Mouse (Mus musculus): ENCODE data around the gene Ralgps1.

The Ralgps1 gene

DNA sequence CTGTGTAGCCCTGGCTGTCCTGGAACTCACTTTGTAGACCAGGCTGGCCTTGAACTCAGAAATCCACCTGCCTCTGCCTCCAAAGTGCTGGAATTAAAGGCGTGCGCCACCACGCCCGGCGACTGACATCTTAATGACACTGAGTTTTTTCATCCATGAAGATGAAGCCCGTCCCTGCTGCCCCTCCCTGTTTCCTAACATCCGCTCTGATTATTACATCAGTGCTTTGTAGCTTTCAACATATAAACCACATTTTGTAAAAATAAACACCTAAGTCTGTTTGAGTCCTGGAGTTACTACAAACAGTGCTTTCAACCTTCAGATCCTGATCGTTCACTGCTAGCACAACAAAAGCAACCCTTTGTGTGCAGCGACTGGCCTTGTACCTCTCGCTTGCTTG is 91.5 kb downstream of the Ralgps1 start:
- no peak for DNase-seq (ENCODE audit: low spot score)

DNA sequence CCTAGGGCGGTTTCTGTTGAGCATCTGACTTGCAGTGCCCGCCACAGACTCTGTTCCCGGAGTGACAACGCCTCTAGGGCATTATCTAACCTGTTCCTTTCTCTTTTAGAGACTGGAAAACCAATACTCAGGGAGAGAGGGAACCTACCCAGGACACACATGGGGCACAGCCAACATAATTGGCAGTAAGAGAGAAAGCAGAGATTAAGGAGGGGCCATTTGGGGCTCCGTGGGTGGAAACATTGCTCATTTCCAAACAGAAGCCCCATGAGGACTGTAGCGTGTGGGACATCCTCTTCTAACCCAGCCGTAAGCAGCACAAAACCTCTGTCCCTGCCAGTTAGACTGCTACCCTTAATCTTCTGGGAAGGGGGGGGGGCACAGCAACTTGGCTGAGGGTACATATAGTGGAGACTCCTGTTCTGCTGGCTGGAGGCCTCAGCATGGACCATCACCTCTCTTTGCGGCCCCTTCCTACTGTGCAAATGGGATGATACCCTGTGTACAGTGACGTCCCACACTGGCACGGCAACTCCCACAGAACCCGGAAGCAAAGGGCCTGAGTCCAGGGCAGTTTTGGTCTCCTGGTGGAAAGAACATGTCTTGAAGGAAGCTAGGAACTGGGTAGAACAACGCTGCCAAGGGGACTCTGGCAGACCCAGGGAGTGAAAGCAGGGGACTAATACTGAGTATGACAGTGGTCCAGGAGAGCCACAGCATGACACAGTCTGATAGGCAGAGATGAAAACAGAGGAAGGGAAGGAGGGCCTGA is 96.4 kb downstream of the Ralgps1 start:
- no peak for DNase-seq (ENCODE audit: low spot score)

DNA sequence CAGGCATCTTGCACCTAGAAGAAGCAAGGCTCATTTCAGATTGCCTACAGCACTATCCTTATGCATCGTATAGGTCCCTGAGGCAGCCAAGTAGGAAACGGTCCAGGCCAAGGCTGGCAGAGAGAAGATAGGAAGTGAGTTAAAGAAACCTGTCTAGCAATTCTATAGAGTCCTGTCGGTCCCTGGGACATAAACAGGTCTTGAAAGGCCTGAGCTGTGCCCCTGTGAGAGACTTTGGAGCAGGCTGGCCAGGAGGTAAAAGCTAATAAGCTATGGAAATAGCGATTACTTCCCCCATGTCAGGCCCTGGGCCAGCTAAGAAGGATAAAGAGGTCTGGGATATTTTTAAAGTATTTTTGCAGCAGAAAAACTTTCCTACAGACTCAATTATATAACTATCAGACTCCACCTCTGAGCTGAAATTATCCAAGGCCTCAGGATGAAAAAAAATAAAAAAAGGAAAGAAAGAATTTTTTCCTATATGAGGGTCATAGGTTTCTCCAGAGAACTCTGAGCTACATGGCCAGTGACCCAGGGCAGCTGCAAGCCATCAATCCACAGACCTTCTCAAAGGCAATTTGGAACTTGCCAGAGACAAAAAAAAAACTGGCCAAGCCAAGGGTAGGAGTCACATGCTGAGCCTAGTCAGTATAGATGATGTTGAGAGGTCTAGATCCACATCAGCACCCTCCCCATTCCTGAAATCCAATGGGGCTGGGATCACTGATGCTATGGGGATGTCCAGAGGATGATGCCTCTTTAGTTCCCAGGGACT is 98.4 kb downstream of the Ralgps1 start:
- DNase-seq (ENCODE audit: low spot score): no peak

DNA sequence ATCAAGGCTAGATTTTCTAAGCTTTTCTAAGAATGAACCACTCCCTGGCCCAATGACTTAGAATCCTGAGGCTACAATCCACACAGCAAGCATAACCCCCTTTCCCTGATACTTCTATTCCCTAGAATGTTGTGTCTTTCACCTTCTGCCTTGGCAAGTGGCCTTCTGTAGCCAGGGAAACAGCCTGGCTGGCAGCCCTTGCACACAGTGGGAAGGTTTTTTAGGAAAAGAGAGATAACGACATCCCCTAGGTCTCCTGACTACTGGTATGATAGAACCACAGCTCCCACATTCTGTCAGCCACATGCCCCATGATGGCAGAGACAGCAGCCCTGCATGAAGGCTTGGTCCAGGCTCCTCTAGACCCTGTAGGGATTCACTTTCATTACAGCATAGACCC is 99.8 kb downstream of the Ralgps1 start:
- no peak for DNase-seq (ENCODE audit: low spot score)

DNA sequence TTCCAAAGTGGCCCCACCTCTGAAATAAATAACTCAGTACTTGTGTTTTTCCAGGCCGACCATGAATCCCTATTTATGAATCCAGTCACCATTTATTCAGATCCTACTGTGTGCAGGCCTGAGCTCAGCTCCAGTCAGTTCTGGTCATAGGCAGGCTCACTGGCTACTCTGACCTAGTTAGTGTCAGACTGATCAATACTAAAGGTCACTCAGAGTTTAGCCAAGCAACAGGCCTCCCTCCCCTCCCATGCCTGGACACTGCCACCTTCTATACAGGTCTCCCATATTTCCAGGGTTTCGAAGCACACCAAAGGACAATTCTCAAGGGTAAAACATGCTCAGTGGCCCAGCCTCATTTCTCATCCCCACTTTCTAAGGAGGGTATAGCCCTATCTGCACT is 100.7 kb downstream of the Ralgps1 start:
- DNase-seq (ENCODE audit: low spot score): no peak

DNA sequence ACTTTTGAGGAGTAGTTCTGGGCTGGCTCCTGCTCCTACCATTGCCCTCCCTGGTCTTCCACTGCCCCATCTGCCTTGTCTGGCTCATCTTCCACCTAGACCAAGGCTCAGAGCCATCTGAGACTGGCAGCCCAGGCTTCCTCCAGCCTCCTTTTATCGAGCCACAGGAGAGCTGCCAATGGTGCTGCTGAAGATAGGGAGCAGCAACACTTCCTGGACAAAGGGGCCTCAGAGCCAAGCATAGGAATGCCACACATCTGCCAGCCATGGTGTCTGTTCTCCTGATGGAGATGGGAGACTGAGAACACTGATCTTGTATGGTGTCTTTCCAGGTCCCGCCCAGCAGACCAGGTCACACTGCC is 102.2 kb downstream of the Ralgps1 start:
- DNase-seq (ENCODE audit: low spot score): no peak

DNA sequence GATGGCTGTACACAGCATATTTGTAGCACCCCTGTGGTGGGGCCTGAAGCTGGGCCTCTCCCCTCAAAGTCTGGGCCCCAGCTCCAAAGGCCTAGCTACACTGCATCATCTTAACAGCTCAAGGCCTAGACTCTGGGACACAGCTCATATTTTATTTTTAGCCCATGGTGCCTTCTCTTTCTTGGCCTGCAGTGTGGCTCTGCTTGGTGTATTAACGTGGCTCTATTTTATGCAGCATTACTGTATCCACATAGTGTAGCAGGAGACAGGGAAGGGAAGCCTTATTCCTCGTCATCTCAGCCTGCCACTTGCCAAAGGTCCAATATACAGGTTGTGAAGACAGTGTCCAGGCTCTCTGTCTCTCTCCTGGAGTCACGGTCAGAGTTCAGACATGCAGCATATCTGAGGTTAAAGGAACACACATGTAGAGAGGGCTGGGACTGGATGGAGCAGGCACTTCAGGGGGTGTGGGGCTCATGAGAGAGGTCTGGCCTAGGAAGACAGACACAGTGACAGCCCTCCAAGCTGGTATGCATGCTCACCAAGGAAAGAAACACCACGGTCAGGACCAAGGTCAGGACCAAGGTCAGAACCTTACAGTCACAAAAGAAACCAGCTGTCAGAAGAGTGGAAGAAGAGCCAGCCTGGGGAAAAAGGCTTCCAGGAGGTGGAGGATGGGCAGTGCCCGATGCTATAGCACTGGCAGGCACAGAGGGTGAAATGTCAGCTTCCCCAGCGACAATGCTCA is 102.7 kb downstream of the Ralgps1 start:
- no peak for DNase-seq (ENCODE audit: low spot score)

DNA sequence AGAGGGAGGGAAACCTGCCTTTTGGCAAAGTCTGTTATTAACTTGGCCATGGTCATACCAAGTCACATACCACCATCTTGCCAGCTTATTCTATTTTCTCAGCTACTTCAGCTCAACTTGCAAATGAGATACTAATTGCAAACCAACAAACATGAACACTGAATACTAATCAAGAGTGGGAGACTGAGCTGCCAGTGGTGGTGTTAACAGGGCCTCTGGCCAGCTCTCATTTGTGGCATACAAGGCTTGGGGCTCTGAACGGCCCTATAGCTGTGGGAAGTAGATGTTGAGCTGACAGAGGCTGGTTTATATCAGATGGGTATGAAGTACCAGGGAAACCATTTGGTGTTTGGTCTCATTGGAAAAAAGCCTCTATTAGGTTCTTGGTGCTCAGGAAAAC is 104.2 kb downstream of the Ralgps1 start:
- DNase-seq (ENCODE audit: low spot score): no peak

DNA sequence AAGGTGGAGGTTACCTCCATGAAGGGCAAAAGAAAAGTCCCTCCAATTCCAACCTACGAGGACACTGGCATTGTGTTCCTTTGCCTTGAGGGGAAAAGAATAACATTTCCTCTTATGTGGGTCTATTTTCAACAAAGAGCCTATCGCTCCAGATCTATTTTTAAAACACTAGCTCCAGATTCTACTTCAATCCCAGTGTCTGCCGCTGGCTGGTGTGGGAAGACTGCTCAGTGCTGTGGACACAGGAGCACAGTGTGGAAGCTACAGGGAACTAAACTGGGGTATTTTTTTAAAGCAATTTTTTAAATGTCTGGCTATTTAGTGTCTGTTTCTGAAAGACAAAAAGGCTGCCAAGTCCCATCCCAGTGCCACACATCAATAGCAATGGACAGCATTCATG is 105.5 kb downstream of the Ralgps1 start:
- DNase-seq (ENCODE audit: low spot score): no peak

DNA sequence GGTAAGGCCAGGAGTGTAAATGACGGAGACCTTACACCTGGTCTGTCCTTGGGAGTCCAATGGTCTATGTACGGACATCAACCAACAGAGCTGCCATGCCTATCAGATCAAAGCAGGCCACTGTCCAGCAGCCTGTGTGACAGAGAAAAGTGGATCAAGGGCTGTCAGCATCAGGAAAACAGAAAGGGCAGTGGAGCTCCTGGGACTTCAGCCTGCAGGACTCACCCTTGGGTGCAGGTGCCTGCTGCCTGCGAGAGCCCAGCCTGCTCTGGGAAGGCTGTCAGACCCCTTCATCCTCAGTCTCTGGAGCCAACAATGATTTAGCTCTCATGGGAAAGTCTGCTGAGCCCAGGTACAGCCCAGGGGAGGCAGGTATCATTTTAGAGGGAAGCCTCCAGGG is 109.8 kb downstream of the Ralgps1 start:
- DNase-seq (ENCODE audit: low spot score): no peak

DNA sequence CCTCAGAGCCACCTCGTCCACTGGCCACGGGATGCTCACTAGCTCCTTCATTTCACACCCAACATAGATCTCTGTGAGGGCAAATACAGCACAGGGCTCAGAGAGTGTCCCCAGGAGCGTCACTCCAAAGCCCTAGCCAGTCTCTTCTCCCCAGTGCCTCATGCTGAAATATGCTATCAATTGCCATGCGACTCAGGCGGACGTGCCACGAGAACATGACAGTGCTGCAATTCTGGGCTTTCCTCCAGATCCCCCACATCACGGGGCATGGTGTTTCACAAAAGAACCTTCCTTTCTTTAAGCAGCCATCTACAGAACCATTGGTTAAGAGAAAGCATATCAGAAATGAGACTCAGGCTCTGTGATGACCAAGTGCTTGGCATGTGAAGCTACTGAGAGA is 110.5 kb downstream of the Ralgps1 start:
- no peak for DNase-seq (ENCODE audit: low spot score)

DNA sequence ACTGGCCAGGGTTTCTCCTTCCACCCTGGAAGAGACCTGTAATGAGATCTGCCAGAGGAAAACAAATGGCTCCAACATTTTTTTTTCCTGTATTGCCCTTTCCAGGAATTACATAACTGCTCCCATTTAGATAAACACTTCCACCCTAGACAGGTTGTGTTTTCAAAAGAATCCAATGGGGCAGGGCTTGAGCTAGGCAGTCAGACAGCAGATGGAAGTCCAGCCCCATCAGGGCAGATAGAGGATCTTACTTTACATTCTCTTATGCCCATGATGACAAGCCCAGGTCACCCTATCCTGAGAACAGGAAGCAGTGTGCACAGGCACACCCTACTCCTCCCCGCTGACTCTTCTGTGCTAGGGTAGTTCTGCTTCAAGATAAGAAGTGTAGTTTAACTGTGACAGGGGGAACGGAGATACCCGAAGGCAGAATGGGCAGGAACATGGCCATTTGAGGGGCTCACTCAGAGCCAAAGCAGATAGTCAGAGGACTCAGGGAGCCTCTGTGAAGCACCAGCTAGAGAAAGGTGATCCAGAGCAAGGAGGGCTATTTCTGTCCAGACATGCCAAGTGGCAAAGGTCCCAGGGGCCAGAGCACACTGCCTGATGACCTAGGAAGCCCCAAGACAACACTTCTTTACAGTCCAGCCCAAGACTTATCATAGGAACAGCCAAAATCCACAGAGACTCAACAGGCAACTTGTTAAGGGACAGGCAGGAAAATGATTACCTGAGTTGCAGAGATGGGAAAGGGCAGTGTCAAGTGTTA is 114.3 kb downstream of the Ralgps1 start:
- no peak for DNase-seq (ENCODE audit: low spot score)

DNA sequence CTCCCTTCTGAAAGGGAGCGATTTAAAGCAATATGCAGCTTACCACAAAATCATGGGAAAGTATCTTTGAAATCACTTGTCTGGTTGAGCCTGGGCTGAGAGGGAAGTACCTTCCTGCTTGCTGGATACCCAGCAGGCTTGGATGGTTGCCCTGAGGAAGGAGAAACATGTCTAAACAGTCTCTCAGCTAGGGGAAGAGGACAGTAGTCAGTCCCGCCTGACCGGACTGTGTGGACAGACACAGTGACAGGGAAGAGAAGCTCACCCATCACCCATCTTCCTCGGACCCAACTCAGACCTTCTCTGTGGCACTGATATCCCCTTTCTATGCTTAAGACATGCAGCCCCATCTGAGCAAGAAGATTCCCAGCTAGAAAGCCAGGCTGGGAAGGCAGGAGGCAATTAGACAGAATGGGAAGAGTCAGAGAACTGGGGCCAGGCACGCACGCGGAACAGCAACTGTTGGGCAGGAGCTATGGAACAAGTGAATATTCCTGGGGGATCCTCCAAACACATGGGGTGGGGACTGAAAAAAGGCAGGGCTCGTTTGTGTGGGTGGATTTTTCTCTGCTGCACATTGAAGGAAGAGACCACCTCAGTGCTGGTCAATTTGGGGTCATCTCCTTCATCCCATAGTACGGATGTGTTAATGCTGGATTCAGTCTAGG is 116.8 kb downstream of the Ralgps1 start:
- DNase-seq (ENCODE audit: low spot score): no peak

DNA sequence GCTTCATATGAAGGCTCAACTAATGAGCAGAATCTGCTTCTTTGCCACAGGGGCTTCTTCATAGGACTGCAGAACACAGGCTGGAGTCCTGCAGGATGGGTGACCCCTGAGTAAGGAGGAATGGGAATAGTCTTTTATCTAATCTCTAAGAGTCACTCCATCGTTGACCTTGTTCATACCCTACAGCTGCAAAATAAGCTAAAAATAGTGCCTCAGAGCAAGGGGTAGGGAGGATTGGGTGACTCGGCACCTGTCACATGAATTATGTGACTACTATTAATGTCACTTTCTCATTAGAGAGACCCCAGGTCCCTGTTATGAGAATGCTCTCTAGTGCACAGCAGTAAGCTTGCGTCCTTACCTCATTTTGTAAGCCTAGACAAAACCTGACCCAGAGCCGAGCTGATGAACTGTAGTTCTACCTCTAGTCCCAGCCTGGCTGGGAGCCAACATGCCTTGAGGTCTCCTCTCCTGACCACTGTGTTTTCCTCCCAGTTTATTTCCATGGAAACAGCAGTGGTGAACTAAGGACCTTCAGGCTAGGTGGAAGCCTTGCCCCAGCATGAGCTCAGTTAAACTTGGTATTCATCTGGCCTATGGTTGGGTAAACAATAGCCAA is 117.6 kb downstream of the Ralgps1 start:
- DNase-seq (ENCODE audit: low spot score): no peak

DNA sequence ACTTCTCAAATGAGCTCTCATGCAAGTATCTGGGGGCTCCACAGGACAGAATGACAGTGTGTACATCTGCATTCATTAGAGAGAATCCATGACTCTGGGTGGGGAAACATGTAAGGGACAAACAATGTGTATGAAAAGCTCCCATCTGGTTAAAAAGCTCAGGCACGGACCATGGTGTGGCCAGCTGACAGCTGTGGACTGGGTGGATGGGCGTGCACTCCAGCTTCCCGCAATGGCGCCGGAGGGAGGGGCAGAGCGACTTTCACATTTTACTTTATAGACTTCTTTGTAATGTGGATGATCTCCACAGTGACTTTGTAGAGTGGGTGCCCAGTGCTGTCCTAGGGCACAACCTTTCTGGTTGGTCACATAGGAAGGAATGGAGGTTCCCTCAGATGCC is 118.5 kb downstream of the Ralgps1 start:
- DNase-seq (ENCODE audit: low spot score): no peak

DNA sequence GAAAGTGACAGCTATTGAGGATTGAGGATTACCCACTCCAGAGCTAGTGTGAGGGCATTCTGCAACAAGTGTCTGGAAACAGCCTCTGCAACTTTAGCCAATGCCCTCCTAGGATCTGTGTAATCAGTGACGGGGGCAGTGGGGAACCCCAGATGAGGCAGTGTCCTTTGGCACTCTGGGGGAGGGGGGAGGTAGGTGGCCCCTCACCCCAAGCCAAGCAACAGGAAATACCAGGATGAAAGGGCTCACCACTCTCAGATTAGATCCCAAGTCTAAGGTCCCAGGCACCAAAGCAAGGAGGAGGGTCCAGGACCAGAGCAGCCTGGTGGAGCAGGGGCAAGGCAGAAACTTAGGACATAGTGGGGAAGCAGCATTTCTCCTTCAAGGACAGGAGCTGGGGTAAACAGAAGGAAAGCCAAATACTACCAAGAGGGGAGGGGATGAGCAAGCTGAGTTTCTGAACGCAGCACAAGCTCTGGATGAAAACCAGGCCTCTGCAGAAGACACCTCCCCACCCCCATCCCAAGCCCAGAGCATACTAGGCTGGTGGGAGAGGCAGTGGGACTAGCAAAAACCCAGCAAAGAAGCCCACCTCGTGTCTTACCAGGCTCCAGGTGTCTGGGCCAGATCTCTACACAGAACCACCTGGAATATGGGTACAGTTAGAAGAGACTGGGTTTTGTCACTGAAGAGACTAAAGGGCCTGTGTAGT is 121.2 kb downstream of the Ralgps1 start:
- no peak for DNase-seq (ENCODE audit: low spot score)

DNA sequence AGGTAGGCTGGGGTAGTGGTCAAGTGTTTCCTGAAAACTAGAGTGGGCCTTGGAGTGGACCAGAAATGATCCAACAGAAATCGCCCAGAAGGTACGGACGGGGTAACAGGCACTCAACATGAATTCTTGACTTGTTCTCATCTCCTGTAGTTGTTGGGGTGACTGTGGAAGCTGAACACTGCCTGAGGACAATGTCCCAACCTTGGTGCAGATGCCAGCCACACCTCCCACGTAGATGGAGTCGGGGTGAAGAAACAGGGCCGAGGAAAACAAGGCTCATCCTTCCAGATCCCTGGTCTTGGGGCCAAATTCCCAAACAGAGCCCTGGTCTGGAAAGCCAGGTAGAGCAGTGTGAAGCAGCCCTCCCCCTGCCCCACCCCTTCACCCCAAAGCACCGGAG is 122.7 kb downstream of the Ralgps1 start:
- DNase-seq (ENCODE audit: low spot score): no peak

DNA sequence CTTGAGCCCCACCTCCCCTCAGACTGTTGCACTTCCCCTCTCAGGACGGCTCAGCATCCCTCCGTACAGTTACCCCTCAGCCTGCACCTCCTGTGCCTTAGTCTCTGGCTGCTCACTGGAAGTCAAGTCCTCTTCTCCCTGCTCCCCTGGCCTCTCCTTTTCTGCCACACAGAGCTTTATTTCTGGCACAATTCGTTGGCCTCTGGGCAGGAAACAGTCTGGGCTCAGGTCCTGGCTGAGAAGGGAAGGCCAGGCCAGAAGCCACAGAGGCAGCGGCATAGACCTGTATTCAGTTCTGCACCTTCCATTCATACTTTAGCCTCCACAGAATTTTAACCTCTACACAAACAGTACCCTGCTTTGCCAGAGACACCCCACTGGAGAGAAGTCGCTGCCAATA is 124.4 kb downstream of the Ralgps1 start:
- DNase-seq (ENCODE audit: low spot score): no peak

DNA sequence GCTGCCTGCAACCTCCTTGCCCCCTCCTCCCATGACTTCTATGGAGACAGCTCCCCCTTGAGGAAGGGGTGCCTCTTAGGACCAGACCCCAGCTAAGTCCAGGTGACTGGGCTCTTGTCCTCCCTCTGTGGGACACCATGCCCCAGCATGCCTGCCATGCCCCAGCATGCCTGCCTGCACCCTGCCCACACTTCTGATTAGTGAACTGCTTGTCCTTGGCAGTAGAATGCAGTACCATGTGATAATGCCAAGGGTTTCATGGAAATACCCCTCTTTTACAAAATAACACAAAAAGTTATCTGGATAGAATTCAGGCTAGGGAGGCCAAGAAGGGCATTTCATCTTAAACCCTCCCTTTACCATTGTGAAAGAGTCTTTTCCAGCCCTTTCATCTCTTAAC is 125.9 kb downstream of the Ralgps1 start:
- DNase-seq (ENCODE audit: low spot score): no peak

DNA sequence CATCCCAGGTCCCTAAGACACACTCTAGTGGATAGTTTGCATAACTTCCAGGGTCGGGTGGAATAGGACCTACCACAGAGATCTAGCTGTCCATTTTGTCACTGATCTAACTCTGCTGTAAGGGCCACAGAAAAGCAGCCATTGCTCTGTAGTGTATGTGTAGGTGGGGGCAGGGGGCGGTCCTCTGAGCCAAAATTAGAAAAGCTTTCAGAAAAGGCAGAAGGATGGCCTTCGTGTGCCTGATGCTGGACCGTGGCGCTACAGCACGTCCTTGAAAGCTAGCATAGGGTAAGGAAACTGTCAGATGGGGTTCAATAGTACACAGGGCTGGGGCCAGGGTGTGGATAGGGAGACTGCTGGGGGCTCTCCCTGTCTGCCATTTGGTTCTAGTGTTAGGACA is 126.4 kb downstream of the Ralgps1 start:
- no peak for DNase-seq (ENCODE audit: low spot score)

DNA sequence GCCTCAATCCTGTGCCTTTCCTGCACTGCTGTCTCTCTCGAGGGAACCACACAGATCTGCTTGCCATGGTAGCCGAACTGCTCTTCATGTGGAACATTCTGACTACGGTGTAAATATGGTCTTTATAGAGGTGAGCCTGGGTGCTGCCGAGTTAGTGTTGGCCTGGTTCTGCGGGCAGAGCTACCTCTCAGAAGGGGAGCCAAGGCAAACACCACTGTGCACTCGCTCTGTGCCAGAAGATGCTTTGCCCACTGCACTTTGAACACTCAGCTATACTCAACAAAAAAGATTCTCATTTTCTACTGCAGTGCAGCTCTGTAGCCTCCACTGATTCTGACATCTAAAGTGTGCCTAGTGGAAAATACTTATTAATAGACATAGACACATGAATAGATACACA is 133.7 kb downstream of the Ralgps1 start:
- DNase-seq (ENCODE audit: low spot score): no peak
